Mouse (Mus musculus) hindbrain, embryonic 10.5 days (tissue): ENCODE data around the gene Tmem266. TPM values are rescaled to one million over a fixed set of nuclear protein-coding genes. Genes with fewer than 3 reads are reported as not detected.

Source experiments
- DNase-seq: peaks from one replicate; pipeline ENCODE4 v3.0.0-alpha.2; 2017; ENCODE audit warnings: low spot score
- H3K27ac ChIP-seq: fragments of 300-500 bp; sonication (generic); 2 replicates; pipeline ENCODE4 v1.5.1; 2016; ENCODE audit warnings: mild to moderate bottlenecking, moderate library complexity
- H3K27me3 ChIP-seq: fragments of 300-500 bp; sonication (generic); 2 replicates; pipeline ENCODE4 v1.6.1; 2016; ENCODE audit warnings: mild to moderate bottlenecking; ENCODE audit not compliant: poor library complexity, insufficient read depth, severe bottlenecking
- H3K36me3 ChIP-seq: fragments of 300-500 bp; sonication (generic); 2 replicates; pipeline ENCODE4 v1.6.1; 2016; ENCODE audit warnings: mild to moderate bottlenecking, moderate library complexity
- H3K4me1 ChIP-seq: fragments of 300-500 bp; sonication (generic); replicated peaks from 2 replicates; pipeline ENCODE4 v1.6.1; 2016; ENCODE audit warnings: mild to moderate bottlenecking
- H3K4me3 ChIP-seq: fragments of 300-500 bp; sonication (generic); 2 replicates; pipeline ENCODE4 v1.5.1; 2016; ENCODE audit warnings: mild to moderate bottlenecking, moderate library complexity
- H3K9me3 ChIP-seq: fragments of 300-500 bp; sonication (generic); 2 replicates; pipeline ENCODE4 v1.6.1; 2016; ENCODE audit warnings: mild to moderate bottlenecking, moderate library complexity
- WGBS: fragments of 180-500 bp; shearing (Covaris S2); methylation state at CpG from one replicate; pipeline ENCODE4 v1.1.7; 2016; 5-methylcytosine and 5-hydroxymethylcytosine counted together
- polyA plus RNA-seq: library from polyadenylated mRNA; unstranded; fragments of >200 nt; fragmentation: Nextera tagmentation; extraction: Ambion mirVana; gene quantifications from 2 replicates; pipeline ENCODE4 v1.2.1, GENCODE M21; 2016

The Tmem266 gene
- polyA plus RNA-seq, 1 experiment from 2014 or later = 1.2 TPM

DNA sequence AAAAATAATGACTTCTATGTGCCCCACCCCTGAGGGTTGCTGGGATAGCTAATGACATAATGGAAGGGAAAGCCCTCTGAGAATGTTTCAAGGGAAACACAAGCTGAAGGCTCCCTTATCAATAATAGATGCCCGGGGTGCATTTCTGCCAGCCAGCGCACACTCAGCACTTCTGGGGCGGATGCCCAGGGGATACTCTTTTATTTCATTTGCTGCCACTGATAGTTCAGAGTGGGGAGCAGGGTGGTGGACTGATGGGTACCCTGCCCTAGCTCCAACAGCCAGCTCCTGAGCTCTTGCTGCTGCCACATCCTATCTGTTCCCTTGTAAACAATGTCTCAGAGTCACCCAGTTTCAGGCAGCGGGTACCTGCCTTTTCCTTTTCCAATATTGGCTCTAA is 120.8 kb downstream of the Tmem266 start:
- DNase-seq = no peak
- no peak overlapping the region for H3K27ac ChIP-seq
- no peak overlapping the region for H3K4me3 ChIP-seq
- H3K4me1 ChIP-seq = peaks cover 8% of the 10 kb centered on the region
- no peaks in the 10 kb centered on the region for H3K9me3 ChIP-seq
- H3K27me3 ChIP-seq = no peaks in the 10 kb centered on the region
- WGBS = 88% methylated on average over 4 of the region's 4 CpGs
- H3K36me3 ChIP-seq = no peaks in the 10 kb centered on the region

DNA sequence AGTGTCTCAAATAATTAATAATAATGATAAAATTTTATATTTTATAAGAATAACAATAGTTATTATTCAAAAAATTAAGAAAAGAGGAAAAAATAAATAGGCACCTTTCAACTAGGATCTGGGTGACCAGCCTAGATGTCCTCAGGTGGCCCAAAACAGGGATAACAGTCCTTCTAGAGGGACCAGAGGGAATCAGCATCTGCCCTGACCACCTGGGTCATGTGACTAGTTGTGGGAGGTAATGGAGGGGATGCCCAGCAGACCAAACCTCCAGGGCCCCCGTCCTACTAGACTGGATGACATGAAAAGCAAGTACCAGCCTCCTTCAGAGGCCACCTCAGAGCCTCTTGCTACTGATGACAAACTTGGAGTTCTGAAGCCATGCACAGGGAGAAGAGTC is 122.4 kb downstream of the Tmem266 start:
- H3K36me3 ChIP-seq = 0 out of 2 replicates have a peak, but pooled peaks cover 3% of the 10 kb centered on the region
- no peak overlapping the region for H3K27ac ChIP-seq
- H3K4me1 ChIP-seq = peaks cover 8% of the 10 kb centered on the region
- H3K9me3 ChIP-seq = no peaks in the 10 kb centered on the region
- DNase-seq = no peak
- no peak overlapping the region for H3K4me3 ChIP-seq
- no peaks in the 10 kb centered on the region for H3K27me3 ChIP-seq
- 83% methylated on average over 1 of the region's 1 CpGs for WGBS

DNA sequence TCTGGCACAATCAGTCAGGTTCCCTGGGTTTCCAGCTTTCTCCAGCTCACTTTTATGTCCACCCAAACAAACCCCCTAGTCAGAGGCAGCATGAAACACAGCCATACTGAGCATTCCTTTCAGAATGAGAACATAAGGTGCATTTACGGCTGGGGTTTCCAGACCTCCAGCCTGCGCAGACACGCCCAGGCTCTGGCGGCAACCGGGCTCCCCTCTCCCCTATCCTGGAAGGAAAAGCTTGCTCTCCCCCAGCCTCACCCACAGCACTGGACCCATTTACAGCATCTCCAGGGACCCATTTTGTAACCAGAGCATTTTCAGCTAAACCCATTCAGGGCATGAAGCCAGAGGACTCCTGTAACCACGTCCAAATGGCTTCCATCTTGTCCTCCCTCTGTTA is 123.3 kb downstream of the Tmem266 start:
- H3K9me3 ChIP-seq = no peaks in the 10 kb centered on the region
- no peaks in the 10 kb centered on the region for H3K27me3 ChIP-seq
- 85% methylated on average over 6 of the region's 6 CpGs for WGBS
- H3K4me3 ChIP-seq = no peak overlapping the region
- H3K4me1 ChIP-seq = peaks cover 8% of the 10 kb centered on the region
- DNase-seq = no peak
- H3K36me3 ChIP-seq = 0 out of 2 replicates have a peak, but pooled peaks cover 3% of the 10 kb centered on the region
- no peak overlapping the region for H3K27ac ChIP-seq

DNA sequence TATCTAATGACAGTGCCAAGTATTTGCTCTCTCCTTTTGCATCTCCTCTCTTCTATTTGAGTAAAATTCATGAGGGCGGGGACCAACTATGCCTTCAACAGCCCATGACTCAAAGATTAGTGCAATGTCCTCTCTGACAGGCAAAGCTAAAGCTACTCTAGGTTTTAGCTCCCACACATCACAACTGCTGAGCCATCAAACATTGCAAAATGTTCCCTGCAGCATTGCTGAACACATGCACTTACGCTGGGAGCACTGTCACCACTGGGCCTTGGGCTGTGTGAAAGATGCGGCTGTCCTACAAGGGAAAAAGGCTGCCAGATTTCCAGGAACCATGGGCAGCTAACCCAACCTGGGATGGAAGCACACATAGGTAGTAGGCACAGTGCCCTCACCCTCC is 124.7 kb downstream of the Tmem266 start:
- H3K9me3 ChIP-seq = no peaks in the 10 kb centered on the region
- 0 out of 2 replicates have a peak, but pooled peaks cover 3% of the 10 kb centered on the region for H3K36me3 ChIP-seq
- DNase-seq = no peak
- H3K4me3 ChIP-seq = no peak overlapping the region
- H3K27ac ChIP-seq = no peak overlapping the region
- peaks cover 8% of the 10 kb centered on the region for H3K4me1 ChIP-seq
- no peaks in the 10 kb centered on the region for H3K27me3 ChIP-seq
- 88% methylated on average over 3 of the region's 3 CpGs for WGBS

DNA sequence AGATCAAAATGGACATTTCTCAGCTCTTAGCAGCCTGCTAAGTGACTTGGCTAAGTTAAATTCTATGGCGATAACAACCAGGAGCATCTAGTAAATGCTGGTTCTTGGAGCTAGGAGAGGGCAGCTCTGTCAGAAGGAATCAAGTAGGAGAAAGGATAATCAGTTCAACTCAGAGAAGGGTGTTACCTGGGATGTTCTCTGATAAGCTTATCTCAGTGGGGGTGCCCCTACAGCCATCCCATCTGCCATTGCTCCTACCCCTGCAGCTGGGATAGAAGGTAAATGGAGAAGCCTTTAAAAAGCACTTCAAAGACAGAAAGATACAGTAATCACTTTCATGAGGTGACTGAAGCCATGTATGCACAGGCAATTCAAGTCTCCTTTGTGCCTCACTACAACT is 126.2 kb downstream of the Tmem266 start:
- H3K4me3 ChIP-seq = no peak overlapping the region
- DNase-seq = no peak
- H3K27ac ChIP-seq = no peak overlapping the region
- WGBS = 93% methylated on average over 1 of the region's 1 CpGs
- H3K36me3 ChIP-seq = 0 out of 2 replicates have a peak, but pooled peaks cover 3% of the 10 kb centered on the region
- H3K4me1 ChIP-seq = peaks cover 8% of the 10 kb centered on the region
- H3K27me3 ChIP-seq = no peaks in the 10 kb centered on the region
- no peaks in the 10 kb centered on the region for H3K9me3 ChIP-seq

DNA sequence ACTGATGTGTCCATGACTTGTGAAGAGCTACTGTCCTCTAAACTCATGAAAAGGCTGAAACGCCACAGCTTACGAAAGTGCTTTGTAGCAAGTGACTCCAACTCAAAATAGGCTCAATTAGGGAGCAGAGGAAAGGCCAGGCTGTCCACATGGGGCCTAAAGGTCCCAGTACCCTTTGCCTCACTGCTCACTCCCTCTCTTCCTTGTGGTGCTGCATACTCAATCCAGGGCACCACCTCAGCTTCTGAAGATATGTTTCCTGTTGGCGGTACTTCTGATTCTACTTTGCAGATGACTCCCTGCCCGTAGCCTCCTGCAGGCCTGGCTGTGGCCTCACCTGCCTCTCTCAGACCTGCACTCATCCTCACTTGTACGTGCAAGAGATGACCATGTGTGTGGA is 126.7 kb downstream of the Tmem266 start:
- H3K9me3 ChIP-seq = no peaks in the 10 kb centered on the region
- H3K4me3 ChIP-seq = no peak overlapping the region
- H3K36me3 ChIP-seq = 0 out of 2 replicates have a peak, but pooled peaks cover 3% of the 10 kb centered on the region
- H3K27ac ChIP-seq = no peak overlapping the region
- DNase-seq = no peak
- H3K4me1 ChIP-seq = peaks cover 8% of the 10 kb centered on the region
- WGBS = 88% methylated on average over 5 of the region's 5 CpGs
- no peaks in the 10 kb centered on the region for H3K27me3 ChIP-seq

DNA sequence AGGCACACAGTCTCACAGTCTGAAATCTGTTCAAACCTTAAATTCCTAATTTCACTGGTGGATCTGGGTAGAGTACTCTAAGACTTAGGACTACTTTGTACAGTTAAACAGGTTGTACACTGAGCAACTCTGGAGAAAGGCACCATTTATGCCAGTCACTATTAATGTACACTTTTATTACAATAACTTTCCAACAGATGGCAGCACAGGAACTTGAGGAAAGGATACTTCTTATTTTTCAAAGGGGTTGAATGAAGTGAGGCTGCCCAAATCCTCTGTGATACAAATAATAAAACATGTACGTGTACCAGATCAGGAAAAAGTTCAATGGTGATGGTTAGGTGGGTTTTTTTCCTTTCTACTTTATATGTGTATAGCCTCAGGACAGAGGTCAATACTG is 141.7 kb downstream of the Tmem266 start:
- Histone ChIP-seq H3K4me3 (no peak overlapping the region), H3K27me3 (no peaks in the 10 kb centered on the region), H3K4me1 (no peaks in the 10 kb centered on the region), H3K36me3 (no peaks in the 10 kb centered on the region), H3K27ac (no peak overlapping the region), H3K9me3 (no peaks in the 10 kb centered on the region)
- no peak for DNase-seq
- 78% methylated on average over 1 of the region's 1 CpGs for WGBS

DNA sequence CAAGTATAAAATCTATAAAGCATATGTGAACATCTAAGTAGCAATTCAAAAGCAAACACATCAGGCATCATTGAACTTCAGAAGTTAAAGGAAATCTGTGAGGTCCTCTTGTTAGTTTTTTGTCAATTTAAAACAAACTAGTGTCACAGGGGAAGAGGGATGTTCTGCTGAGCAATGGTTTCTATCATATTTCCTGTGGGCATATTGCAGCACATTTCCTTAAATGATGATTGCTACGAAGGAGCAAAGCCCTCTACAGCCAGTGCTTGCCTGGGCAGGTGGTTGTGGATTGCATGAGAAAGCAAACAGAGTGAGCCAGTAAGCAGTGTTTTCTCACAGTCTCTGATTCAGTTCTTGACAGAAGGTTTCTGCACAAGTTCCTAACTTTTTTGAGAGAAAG is 149.4 kb downstream of the Tmem266 start:
- Histone ChIP-seq H3K27me3 (no peaks in the 10 kb centered on the region), H3K4me1 (no peaks in the 10 kb centered on the region), H3K9me3 (no peaks in the 10 kb centered on the region), H3K4me3 (no peak overlapping the region), H3K36me3 (peaks cover 7% of the 10 kb centered on the region; the same call in 1 of the 2 replicates), H3K27ac (no peak overlapping the region)
- DNase-seq = no peak
- 85% methylated on average over 1 of the region's 1 CpGs for WGBS

DNA sequence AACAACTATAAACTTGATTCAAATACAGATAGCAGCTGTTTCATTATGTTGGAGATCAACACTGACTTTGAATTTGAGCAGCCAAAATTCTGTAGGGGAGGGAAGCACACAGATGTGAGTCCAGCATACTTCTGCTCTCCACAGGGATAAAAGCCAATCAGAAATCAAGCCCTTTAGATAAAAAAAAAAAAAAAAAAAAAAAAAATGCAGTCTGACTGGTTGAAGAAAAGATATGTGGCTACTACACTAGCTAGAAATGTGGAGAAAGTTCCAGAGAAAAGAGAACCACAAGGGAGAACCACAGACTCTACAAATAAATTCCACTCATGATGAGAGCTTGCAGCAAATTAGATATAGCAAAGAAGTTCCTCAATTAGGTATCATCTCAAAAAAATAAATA is 152.0 kb downstream of the Tmem266 start:
- H3K9me3 ChIP-seq = no peaks in the 10 kb centered on the region
- peaks cover 13% of the 10 kb centered on the region; the same call in 1 of the 2 replicates for H3K36me3 ChIP-seq
- no peak overlapping the region for H3K4me3 ChIP-seq
- no peak for DNase-seq
- no peaks in the 10 kb centered on the region for H3K4me1 ChIP-seq
- no peak overlapping the region for H3K27ac ChIP-seq
- no peaks in the 10 kb centered on the region for H3K27me3 ChIP-seq

DNA sequence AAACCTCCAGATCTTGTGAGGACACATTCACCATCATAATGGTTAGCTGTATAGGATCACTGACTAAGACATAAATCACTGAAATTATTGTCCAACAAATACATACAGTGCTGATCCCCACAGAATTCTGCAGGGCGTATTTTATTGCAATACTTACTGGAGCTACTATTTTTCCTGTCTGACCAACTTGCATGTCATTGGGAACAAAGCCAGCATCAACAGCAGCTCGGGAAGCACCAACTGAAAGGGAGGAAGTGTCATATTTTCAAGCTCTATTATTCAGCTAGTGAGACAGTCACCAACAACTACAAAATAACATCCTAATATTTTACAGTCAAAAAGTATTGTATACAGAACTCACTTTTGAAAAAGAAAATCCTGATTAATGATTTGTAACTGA is 155.4 kb downstream of the Tmem266 start:
- H3K27me3 ChIP-seq = no peaks in the 10 kb centered on the region
- 80% methylated on average over 2 of the region's 2 CpGs for WGBS
- H3K36me3 ChIP-seq = peaks cover 21% of the 10 kb centered on the region
- no peaks in the 10 kb centered on the region for H3K4me1 ChIP-seq
- no peak for DNase-seq
- H3K27ac ChIP-seq = no peak overlapping the region
- H3K9me3 ChIP-seq = no peaks in the 10 kb centered on the region
- no peak overlapping the region for H3K4me3 ChIP-seq

Other genes starting within 250 kb of the Tmem266 start
- gene Ube2q2, start 178.1 kb upstream of the Tmem266 start, polyA plus RNA-seq = 39.5 and 41.2 TPM in 2 replicates
- 75.0 and 82.5 TPM in 2 replicates for gene Fbxo22, start 118.0 kb upstream of the Tmem266 start, polyA plus RNA-seq
- 0.64 and 1.0 TPM in 2 replicates for gene Nrg4, start 69 bp upstream of the Tmem266 start, polyA plus RNA-seq
- 122 and 135 TPM in 2 replicates for gene Etfa, start 185.3 kb downstream of the Tmem266 start, polyA plus RNA-seq
- 15.7 and 19.1 TPM in 2 replicates for gene Isl2, start 211.8 kb downstream of the Tmem266 start, polyA plus RNA-seq